Mouse (Mus musculus) liver, adult 2 months (tissue): ENCODE data around the gene Lrch4.
A peak's percentile ranks its signal among the peaks of the same experiment; 100 is the strongest.

Experiments used
- CTCF ChIP-seq: fragments of 200-500 bp; IDR thresholded peaks from 2 replicates; pipeline ENCODE4 v1.5.1; 2011; ENCODE audit warnings: low read depth, low read length, control low read depth
- POLR2A ChIP-seq: fragments of 200-500 bp; IDR thresholded peaks from 2 replicates; pipeline ENCODE4 v1.6.1; 2011; ENCODE audit warnings: low read length, control low read depth; ENCODE audit not compliant: insufficient read depth; ENCODE audit errors: extremely low read depth

- TF ChIP-seq CTCF: no peak
- TF ChIP-seq POLR2A: peak; percentile 74; the same call in 1 of the 2 replicates
Observed at GRCm38 (mm10) chr5:137600619-137601364, 28.1 kb upstream of the Lrch4 start, which contains the start of gene Mospd3.
